Mouse (Mus musculus): ENCODE measurements around the gene Hpca. TPM values are rescaled to one million over a fixed set of nuclear protein-coding genes. Genes with fewer than 3 reads are reported as not detected.

Hpca gene
- polyA plus RNA-seq, 1 experiment from 2014 or later, result 26.4 TPM

- ATAC-seq (ENCODE audit: low FRiP score, low TSS enrichment) (no peak), DNase-seq (no peak)
- Histone ChIP-seq H3K36me3 (ENCODE audit: control insufficient read depth, insufficient read depth, low read length) (peaks cover 26% of the 10 kb centered on the region), H3K27ac (replicated peaks; ENCODE audit: low read depth, low read length) (no peak overlapping the region), H3K4me1 (ENCODE audit: control insufficient read depth, insufficient read depth, low read length) (peaks cover 16% of the 10 kb centered on the region), H3K4me2 (ENCODE audit: low read length) (no peak overlapping the region), H3K9me3 (ENCODE audit: control insufficient read depth, low read length) (no peaks in the 10 kb centered on the region), H3K4me3 (replicated peaks; ENCODE audit: low read depth, low read length) (no peak overlapping the region), H3K27me3 (ENCODE audit: control insufficient read depth, insufficient read depth, low read length) (no peaks in the 10 kb centered on the region), H3K9ac (replicated peaks; ENCODE audit: low read length) (no peak overlapping the region)
- 68% methylated on average over 2 of the region's 2 CpGs for WGBS
Measured at GRCm38 (mm10) chr4:129146392-129146791, 24.6 kb upstream of the Hpca start.

- ATAC-seq (ENCODE audit: low FRiP score, low TSS enrichment), result no peak
- Histone ChIP-seq H3K27ac (replicated peaks; ENCODE audit: low read depth, low read length) (no peak overlapping the region), H3K4me2 (ENCODE audit: low read length) (no peak overlapping the region), H3K9ac (replicated peaks; ENCODE audit: low read length) (no peak overlapping the region), H3K36me3 (ENCODE audit: control insufficient read depth, insufficient read depth, low read length) (peaks cover 21% of the 10 kb centered on the region), H3K9me3 (ENCODE audit: control insufficient read depth, low read length) (no peaks in the 10 kb centered on the region), H3K4me3 (replicated peaks; ENCODE audit: low read depth, low read length) (no peak overlapping the region), H3K27me3 (ENCODE audit: control insufficient read depth, insufficient read depth, low read length) (no peaks in the 10 kb centered on the region), H3K4me1 (ENCODE audit: control insufficient read depth, insufficient read depth, low read length) (peaks cover 17% of the 10 kb centered on the region)
- DNase-seq, result no peak
- WGBS, result 82% methylated on average over 4 of the region's 4 CpGs
Measured at GRCm38 (mm10) chr4:129145943-129146342, 24.1 kb upstream of the Hpca start.

GRCm38 (mm10) chr4:129145411-129145810 is 23.6 kb upstream of the Hpca start:
- H3K27me3 ChIP-seq (ENCODE audit: control insufficient read depth, insufficient read depth, low read length), result no peaks in the 10 kb centered on the region
- DNase-seq (no peak), ATAC-seq (ENCODE audit: low FRiP score, low TSS enrichment) (no peak)
- 81% methylated on average over 4 of the region's 4 CpGs for WGBS
- no peak overlapping the region for H3K9ac ChIP-seq (replicated peaks; ENCODE audit: low read length)
- H3K9me3 ChIP-seq (ENCODE audit: control insufficient read depth, low read length), result no peaks in the 10 kb centered on the region
- H3K4me3 ChIP-seq (replicated peaks; ENCODE audit: low read depth, low read length), result no peak overlapping the region
- H3K4me1 ChIP-seq (ENCODE audit: control insufficient read depth, insufficient read depth, low read length), result peaks cover 17% of the 10 kb centered on the region
- peaks cover 16% of the 10 kb centered on the region for H3K36me3 ChIP-seq (ENCODE audit: control insufficient read depth, insufficient read depth, low read length)
- no peak overlapping the region for H3K4me2 ChIP-seq (ENCODE audit: low read length)
- peak overlapping the region; percentile 70 for H3K27ac ChIP-seq (replicated peaks; ENCODE audit: low read depth, low read length)

GRCm38 (mm10) chr4:129144401-129145367 is 22.8 kb upstream of the Hpca start:
- peak overlapping the region; percentile 70 for H3K27ac ChIP-seq (replicated peaks; ENCODE audit: low read depth, low read length)
- H3K9me3 ChIP-seq (ENCODE audit: control insufficient read depth, low read length), result no peaks in the 10 kb centered on the region
- ATAC-seq (ENCODE audit: low FRiP score, low TSS enrichment) (no peak), DNase-seq (peak; percentile 59)
- no peak overlapping the region for H3K9ac ChIP-seq (replicated peaks; ENCODE audit: low read length)
- H3K4me1 ChIP-seq (ENCODE audit: control insufficient read depth, insufficient read depth, low read length), result peaks cover 20% of the 10 kb centered on the region
- peaks cover 11% of the 10 kb centered on the region; the same call in 1 of the 2 replicates for H3K36me3 ChIP-seq (ENCODE audit: control insufficient read depth, insufficient read depth, low read length)
- no peak overlapping the region for H3K4me2 ChIP-seq (ENCODE audit: low read length)
- H3K4me3 ChIP-seq (replicated peaks; ENCODE audit: low read depth, low read length), result no peak overlapping the region
- H3K27me3 ChIP-seq (ENCODE audit: control insufficient read depth, insufficient read depth, low read length), result no peaks in the 10 kb centered on the region
- 52% methylated on average over 16 of the region's 16 CpGs for WGBS

- Histone ChIP-seq H3K27me3 (ENCODE audit: control insufficient read depth, insufficient read depth, low read length) (0 out of 2 replicates have a peak, but pooled peaks cover 2% of the 10 kb centered on the region), H3K9me3 (ENCODE audit: control insufficient read depth, low read length) (no peaks in the 10 kb centered on the region), H3K4me1 (ENCODE audit: control insufficient read depth, insufficient read depth, low read length) (peaks cover 18% of the 10 kb centered on the region), H3K4me2 (ENCODE audit: low read length) (no peak overlapping the region), H3K27ac (replicated peaks; ENCODE audit: low read depth, low read length) (peak overlapping the region; percentile 70; the same call in 1 of the 2 replicates), H3K9ac (replicated peaks; ENCODE audit: low read length) (no peak overlapping the region), H3K4me3 (replicated peaks; ENCODE audit: low read depth, low read length) (no peak overlapping the region), H3K36me3 (ENCODE audit: control insufficient read depth, insufficient read depth, low read length) (peaks cover 7% of the 10 kb centered on the region; the same call in 1 of the 2 replicates)
- ATAC-seq (ENCODE audit: low FRiP score, low TSS enrichment) (no peak), DNase-seq (no peak)
- 91% methylated on average over 5 of the region's 5 CpGs for WGBS
Measured at GRCm38 (mm10) chr4:129143509-129143908, 21.7 kb upstream of the Hpca start.

GRCm38 (mm10) chr4:129142439-129143045 is 20.7 kb upstream of the Hpca start:
- Histone ChIP-seq H3K4me1 (ENCODE audit: control insufficient read depth, insufficient read depth, low read length) (peaks cover 17% of the 10 kb centered on the region), H3K36me3 (ENCODE audit: control insufficient read depth, insufficient read depth, low read length) (peaks cover 5% of the 10 kb centered on the region; the same call in 1 of the 2 replicates), H3K9me3 (ENCODE audit: control insufficient read depth, low read length) (no peaks in the 10 kb centered on the region), H3K27ac (replicated peaks; ENCODE audit: low read depth, low read length) (no peak overlapping the region), H3K9ac (replicated peaks; ENCODE audit: low read length) (no peak overlapping the region), H3K4me2 (ENCODE audit: low read length) (no peak overlapping the region), H3K4me3 (replicated peaks; ENCODE audit: low read depth, low read length) (no peak overlapping the region), H3K27me3 (ENCODE audit: control insufficient read depth, insufficient read depth, low read length) (peaks cover 11% of the 10 kb centered on the region; the same call in 1 of the 2 replicates)
- DNase-seq (no peak), ATAC-seq (ENCODE audit: low FRiP score, low TSS enrichment) (no peak)
- WGBS, result 82% methylated on average over 11 of the region's 11 CpGs

- Histone ChIP-seq H3K9ac (replicated peaks; ENCODE audit: low read length) (no peak overlapping the region), H3K4me1 (ENCODE audit: control insufficient read depth, insufficient read depth, low read length) (peaks cover 22% of the 10 kb centered on the region), H3K27ac (replicated peaks; ENCODE audit: low read depth, low read length) (0 out of 2 replicates have a peak overlapping the region, but pooled peaks have one; percentile 32), H3K9me3 (ENCODE audit: control insufficient read depth, low read length) (no peaks in the 10 kb centered on the region), H3K27me3 (ENCODE audit: control insufficient read depth, insufficient read depth, low read length) (peaks cover 17% of the 10 kb centered on the region), H3K4me2 (ENCODE audit: low read length) (no peak overlapping the region), H3K4me3 (replicated peaks; ENCODE audit: low read depth, low read length) (no peak overlapping the region), H3K36me3 (ENCODE audit: control insufficient read depth, insufficient read depth, low read length) (0 out of 2 replicates have a peak, but pooled peaks cover 4% of the 10 kb centered on the region)
- WGBS, result 74% methylated on average over 17 of the region's 17 CpGs
- ATAC-seq (ENCODE audit: low FRiP score, low TSS enrichment), result no peak
- peak; percentile 7 for DNase-seq
Measured at GRCm38 (mm10) chr4:129141560-129142438, 20.0 kb upstream of the Hpca start.

GRCm38 (mm10) chr4:129140808-129141207 is 19.0 kb upstream of the Hpca start:
- Histone ChIP-seq H3K4me1 (ENCODE audit: control insufficient read depth, insufficient read depth, low read length) (peaks cover 22% of the 10 kb centered on the region), H3K9me3 (ENCODE audit: control insufficient read depth, low read length) (no peaks in the 10 kb centered on the region), H3K27ac (replicated peaks; ENCODE audit: low read depth, low read length) (no peak overlapping the region), H3K4me3 (replicated peaks; ENCODE audit: low read depth, low read length) (no peak overlapping the region), H3K27me3 (ENCODE audit: control insufficient read depth, insufficient read depth, low read length) (peaks cover 20% of the 10 kb centered on the region), H3K4me2 (ENCODE audit: low read length) (no peak overlapping the region), H3K36me3 (ENCODE audit: control insufficient read depth, insufficient read depth, low read length) (0 out of 2 replicates have a peak, but pooled peaks cover 4% of the 10 kb centered on the region), H3K9ac (replicated peaks; ENCODE audit: low read length) (no peak overlapping the region)
- ATAC-seq (ENCODE audit: low FRiP score, low TSS enrichment) (no peak), DNase-seq (no peak)
- WGBS, result 84% methylated on average over 4 of the region's 4 CpGs
